Mouse (Mus musculus): ENCODE results near the gene Prl7a1. TPM values are rescaled to one million over a fixed set of nuclear protein-coding genes. Genes with fewer than 3 reads are reported as not detected.

Gene Prl7a1
- polyA plus RNA-seq (2015; fragmentation: Nextera tagmentation; extraction: Ambion mirVana): not detected in 2 replicates

DNA sequence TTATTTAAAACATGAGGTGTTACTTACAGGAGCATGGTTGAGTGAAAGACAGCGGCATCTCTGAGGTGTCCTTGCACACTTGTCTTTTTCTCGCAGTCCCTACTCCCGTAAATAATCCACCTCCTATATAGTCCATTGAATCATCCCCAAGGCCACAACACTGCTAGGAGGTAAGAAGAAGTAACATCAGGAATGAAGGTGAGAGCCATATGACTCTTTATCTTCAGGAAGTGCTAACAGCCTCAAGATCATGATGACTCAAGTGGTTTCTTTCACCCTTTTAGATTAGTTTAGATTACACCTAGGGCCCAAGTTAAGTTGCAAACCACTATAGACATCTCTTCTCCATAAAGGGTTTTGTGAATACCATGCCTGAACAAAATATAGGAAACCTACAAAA is at the start of gene Prl7a1:
Gene Prl7a1, minus strand, starts transcription at position 101 of the 400 bp plus-strand sequence.
- no peak for ATAC-seq (replicated peaks)
- no peaks in the 10 kb centered on the region for H3K36me3 ChIP-seq
- H3K4me3 ChIP-seq: no peak within 1 kb of the TSS
- no peaks in the 10 kb centered on the region for H3K9me3 ChIP-seq
- WGBS: 96% methylated on average over 3 of the region's 3 CpGs
- H3K4me2 ChIP-seq (replicated peaks): no peak within 1 kb of the TSS
- H3K9ac ChIP-seq (replicated peaks): no peak within 1 kb of the TSS
- H3K27me3 ChIP-seq: no peaks in the 10 kb centered on the region
- no peak within 1 kb of the TSS for H3K27ac ChIP-seq (replicated peaks)
- no peaks in the 10 kb centered on the region for H3K4me1 ChIP-seq

DNA sequence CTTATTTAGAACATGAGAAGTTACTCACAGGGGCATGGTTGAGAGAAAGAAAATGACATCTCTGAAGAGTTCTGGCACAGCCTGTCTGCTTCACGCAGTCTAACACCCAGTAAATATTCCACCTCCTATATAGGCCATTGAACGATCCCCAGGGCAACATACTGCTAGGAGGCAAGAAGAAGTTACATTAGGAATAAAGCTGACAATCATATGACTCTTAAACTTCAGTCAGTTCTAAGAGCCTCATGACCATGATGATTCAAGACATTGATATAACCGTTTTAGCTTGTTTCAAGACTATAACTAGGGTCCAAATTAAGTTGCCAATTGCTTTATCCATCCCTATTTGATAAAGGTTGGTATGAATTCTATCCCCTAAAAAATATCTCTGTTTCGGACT is 25.6 kb upstream of the Prl7a1 start, which contains the start of gene Prl7a2:
Gene Prl7a2, minus strand, starts transcription at position 101 of the 400 bp plus-strand sequence.
- Histone ChIP-seq H3K4me1 (no peaks in the 10 kb centered on the region), H3K27ac (replicated peaks) (no peak within 1 kb of the TSS), H3K9ac (replicated peaks) (no peak within 1 kb of the TSS), H3K27me3 (no peaks in the 10 kb centered on the region), H3K4me3 (no peak within 1 kb of the TSS), H3K36me3 (no peaks in the 10 kb centered on the region), H3K4me2 (replicated peaks) (no peak within 1 kb of the TSS), H3K9me3 (no peaks in the 10 kb centered on the region)
- no peak for ATAC-seq (replicated peaks)
- whole genome bisulfite sequencing: 93% methylated on average over 4 of the region's 4 CpGs

DNA sequence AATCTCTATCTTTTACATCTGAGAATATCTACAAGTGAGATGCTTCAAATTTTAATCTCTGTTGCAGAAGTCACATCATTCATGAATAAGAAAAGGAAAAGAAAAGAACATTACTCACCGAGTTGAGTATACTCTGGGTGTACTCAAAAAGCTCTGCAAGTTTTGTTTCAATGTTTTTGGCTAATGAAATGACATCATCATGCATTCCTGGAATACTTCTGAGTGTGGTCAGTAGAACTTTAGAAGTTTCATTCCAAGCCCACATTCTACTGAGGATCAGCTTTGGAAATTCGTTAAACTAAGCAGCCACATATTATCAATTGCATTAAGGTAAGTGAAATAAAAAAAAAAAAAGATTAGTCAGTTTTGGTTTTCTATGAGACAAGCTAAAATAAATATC is 18.5 kb upstream of the Prl7a1 start:
- H3K9me3 ChIP-seq: no peaks in the 10 kb centered on the region
- 84% methylated on average over 2 of the region's 2 CpGs for WGBS
- no peaks in the 10 kb centered on the region for H3K4me1 ChIP-seq
- no peaks in the 10 kb centered on the region for H3K27me3 ChIP-seq
- H3K4me3 ChIP-seq: no peak overlapping the region
- no peak overlapping the region for H3K9ac ChIP-seq (replicated peaks)
- H3K4me2 ChIP-seq (replicated peaks): no peak overlapping the region
- ATAC-seq (replicated peaks): no peak
- H3K36me3 ChIP-seq: no peaks in the 10 kb centered on the region
- H3K27ac ChIP-seq (replicated peaks): no peak overlapping the region

DNA sequence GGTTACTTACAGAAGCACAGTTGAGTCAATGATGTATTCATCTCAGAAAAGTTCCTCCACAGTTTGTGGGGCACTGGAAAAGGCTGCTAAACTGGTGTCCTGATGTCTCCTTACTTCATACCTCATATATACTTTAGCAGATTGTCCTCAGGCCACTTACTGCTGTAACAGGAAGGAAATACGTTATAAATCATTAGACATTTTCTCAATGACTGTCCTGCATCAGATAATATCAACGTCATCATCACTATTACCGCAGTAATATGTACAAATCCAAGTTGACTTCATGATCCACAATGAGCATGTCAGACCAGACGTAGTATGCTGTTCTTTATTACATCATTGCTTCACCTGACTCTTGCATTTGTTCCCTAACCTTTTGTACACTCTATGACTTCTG is 31.8 kb downstream of the Prl7a1 start, which contains the start of gene Prl7b1:
Gene Prl7b1, minus strand, starts transcription at position 101 of the 400 bp plus-strand sequence.
- Histone ChIP-seq H3K4me1 (no peaks in the 10 kb centered on the region), H3K9me3 (no peaks in the 10 kb centered on the region), H3K4me2 (replicated peaks) (no peak within 1 kb of the TSS), H3K27ac (replicated peaks) (no peak within 1 kb of the TSS), H3K4me3 (no peak within 1 kb of the TSS), H3K27me3 (no peaks in the 10 kb centered on the region), H3K9ac (replicated peaks) (no peak within 1 kb of the TSS), H3K36me3 (no peaks in the 10 kb centered on the region)
- WGBS: 84% methylated on average over 4 of the region's 4 CpGs
- ATAC-seq (replicated peaks): no peak

Other genes with a start within 250 kb of the Prl7a1 start
- not detected in 2 replicates for gene Prl8a6, start 203.8 kb downstream of the Prl7a1 start, polyA plus RNA-seq (2015; fragmentation: Nextera tagmentation; extraction: Ambion mirVana)
- gene Prl8a8, start 129.3 kb downstream of the Prl7a1 start, polyA plus RNA-seq (2015; fragmentation: Nextera tagmentation; extraction: Ambion mirVana): not detected in 2 replicates
- not detected in 2 replicates for gene Prl8a9, start 77.9 kb downstream of the Prl7a1 start, polyA plus RNA-seq (2015; fragmentation: Nextera tagmentation; extraction: Ambion mirVana)
- not detected in 2 replicates for gene Prl8a1, start 60.3 kb downstream of the Prl7a1 start, polyA plus RNA-seq (2015; fragmentation: Nextera tagmentation; extraction: Ambion mirVana)
- not detected in 2 replicates for gene Prl7b1, start 31.9 kb downstream of the Prl7a1 start, polyA plus RNA-seq (2015; fragmentation: Nextera tagmentation; extraction: Ambion mirVana)
- gene Prl7a2, start 25.5 kb upstream of the Prl7a1 start, polyA plus RNA-seq (2015; fragmentation: Nextera tagmentation; extraction: Ambion mirVana): not detected in 2 replicates
- gene Prl7d1, start 74.2 kb upstream of the Prl7a1 start, polyA plus RNA-seq (2015; fragmentation: Nextera tagmentation; extraction: Ambion mirVana): not detected in 2 replicates
- not detected in 2 replicates for gene Prl7c1, start 138.3 kb upstream of the Prl7a1 start, polyA plus RNA-seq (2015; fragmentation: Nextera tagmentation; extraction: Ambion mirVana)
- gene Prl2a1, start 159.2 kb upstream of the Prl7a1 start, polyA plus RNA-seq (2015; fragmentation: Nextera tagmentation; extraction: Ambion mirVana): not detected in 2 replicates
- gene Prl2c1, start 206.8 kb upstream of the Prl7a1 start, polyA plus RNA-seq (2015; fragmentation: Nextera tagmentation; extraction: Ambion mirVana): not detected in 2 replicates

Measured in forebrain, embryonic 15.5 days (tissue).